ENCODE assay signal across 23 mouse cellular contexts in the genomic region with DNA sequence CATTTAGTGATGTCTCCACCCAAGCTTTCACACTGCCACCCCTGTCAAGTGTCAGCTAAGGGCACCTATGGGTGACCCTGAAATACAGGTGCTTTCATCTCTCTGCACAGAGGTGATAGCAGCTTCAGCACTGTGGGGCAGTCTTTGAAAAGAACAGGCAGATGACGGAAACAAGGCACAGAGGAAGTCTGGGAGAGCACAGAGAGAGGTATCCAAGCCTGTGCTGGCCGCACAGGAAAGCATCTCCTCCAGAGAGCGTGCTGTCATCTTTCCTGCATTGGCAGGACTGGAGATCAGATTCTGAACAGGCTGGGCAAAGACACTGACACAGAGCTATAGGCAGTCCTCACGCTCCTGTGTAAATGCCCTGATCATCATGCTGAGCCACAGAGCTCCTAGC. TPM values are rescaled to one million over a fixed set of nuclear protein-coding genes. Genes with fewer than 3 reads are reported as not detected.
"Had no signal": no experiment of that assay in that cellular context is flagged by ENCODE, and none has a peak within 500 bp of the region (broad histone marks: within the 10 kb centered on the region; RNA-seq: fewer than 3 reads in every experiment).

No protein-coding gene starts in this region.

- H3K9ac ChIP-seq: neural tube, embryonic 13.5 days; neural tube, embryonic 15.5 days; stomach, embryonic 15.5 days had no signal

- H3K27ac ChIP-seq: neural tube, embryonic 13.5 days; neural tube, embryonic 15.5 days; stomach, embryonic 15.5 days; stomach, postnatal 0 days had no signal

- H3K36me3 ChIP-seq: stomach, embryonic 15.5 days had no signal

- H3K4me2 ChIP-seq: neural tube, embryonic 13.5 days; neural tube, embryonic 15.5 days; stomach, embryonic 15.5 days had no signal

- DNase-seq: retina, postnatal 1 day; right cerebral cortex, adult 18-20 months; right cerebral cortex, postnatal 14 days; right cerebral cortex, postnatal 25 days; right cerebral cortex, postnatal 4 days; spleen, adult 18-20 months; thymus, adult 18-20 months; thymus, adult 2 months; thymus, postnatal 14 days; thymus, postnatal 25 days; thymus, postnatal 36 days; thymus, postnatal 4 days had no signal

- H3K9me3 ChIP-seq: neural tube, embryonic 13.5 days; neural tube, embryonic 15.5 days; stomach, embryonic 15.5 days had no signal

- H3K4me1 ChIP-seq: neural tube, embryonic 13.5 days; stomach, embryonic 15.5 days had no signal

- H3K27me3 ChIP-seq: neural tube, embryonic 13.5 days; neural tube, embryonic 15.5 days; stomach, embryonic 15.5 days had no signal

- H3K4me3 ChIP-seq: neural tube, embryonic 13.5 days; neural tube, embryonic 15.5 days; stomach, embryonic 15.5 days had no signal

RNA-seq across cellular contexts. Expression of gene Gm17190, which starts 9.1 kb away (rescaled TPM):
- polyA plus RNA-seq: small intestine, adult 2 months; spleen, adult 2 months; stomach, embryonic 14.5 days; stomach, embryonic 16.5 days; stomach, postnatal 0 days; testis, adult 2 months; thymus, adult 2 months; thymus, postnatal 0 days; urinary bladder, adult 2 months had no signal

RNA-seq across cellular contexts. Expression of gene Gm20075, which starts 9.8 kb away (rescaled TPM):
- polyA plus RNA-seq: small intestine, adult 2 months had no signal
